Mouse (Mus musculus) cerebellum, adult 9-10 months (tissue): ENCODE measurements around the gene Aox4.
A peak's percentile ranks its signal among the peaks of the same experiment; 100 is the strongest.

Experiments used
- DNase-seq: peaks from one replicate; pipeline ENCODE4 v3.0.0; 2022

Aox4 gene

GRCm38 (mm10) chr1:58210203-58210602, at the start of gene Aox4:
Aox4 (plus strand) TSS chr1:58210397.
- DNase-seq = no peak

- no peak for DNase-seq
Measured at GRCm38 (mm10) chr1:58169893-58170292, 40.3 kb upstream of the Aox4 start.

GRCm38 (mm10) chr1:58188514-58189175, 21.6 kb upstream of the Aox4 start:
- DNase-seq = no peak

- no peak for DNase-seq
Measured at GRCm38 (mm10) chr1:58194317-58194716, 15.9 kb upstream of the Aox4 start.

GRCm38 (mm10) chr1:58194988-58195387, 15.2 kb upstream of the Aox4 start:
- DNase-seq = no peak

GRCm38 (mm10) chr1:58195541-58195940, 14.7 kb upstream of the Aox4 start:
- DNase-seq = no peak

- DNase-seq = no peak
Measured at GRCm38 (mm10) chr1:58197023-58197422, 13.2 kb upstream of the Aox4 start.

- no peak for DNase-seq
Measured at GRCm38 (mm10) chr1:58198386-58198785, 11.8 kb upstream of the Aox4 start.

- DNase-seq = no peak
Measured at GRCm38 (mm10) chr1:58212805-58213204, 2.6 kb downstream of the Aox4 start.

GRCm38 (mm10) chr1:58213838-58214237, 3.6 kb downstream of the Aox4 start:
- DNase-seq = no peak

GRCm38 (mm10) chr1:58215353-58215752, 5.2 kb downstream of the Aox4 start:
- DNase-seq = no peak

GRCm38 (mm10) chr1:58215956-58216532, 5.8 kb downstream of the Aox4 start:
- DNase-seq = no peak

GRCm38 (mm10) chr1:58221070-58221469, 10.9 kb downstream of the Aox4 start:
- DNase-seq = peak; percentile 13

- no peak for DNase-seq
Measured at GRCm38 (mm10) chr1:58221879-58222278, 11.7 kb downstream of the Aox4 start.

- DNase-seq = no peak
Measured at GRCm38 (mm10) chr1:58228086-58228485, 17.9 kb downstream of the Aox4 start.

GRCm38 (mm10) chr1:58228916-58229315, 18.7 kb downstream of the Aox4 start:
- DNase-seq = no peak

- peak; percentile 5 for DNase-seq
Measured at GRCm38 (mm10) chr1:58229774-58230173, 19.6 kb downstream of the Aox4 start.

GRCm38 (mm10) chr1:58230542-58230941, 20.3 kb downstream of the Aox4 start:
- no peak for DNase-seq

GRCm38 (mm10) chr1:58235405-58235804, 25.2 kb downstream of the Aox4 start:
- DNase-seq = no peak

- no peak for DNase-seq
Measured at GRCm38 (mm10) chr1:58237527-58238299, 27.5 kb downstream of the Aox4 start.

GRCm38 (mm10) chr1:58238440-58238839, 28.2 kb downstream of the Aox4 start:
- DNase-seq = no peak

- no peak for DNase-seq
Measured at GRCm38 (mm10) chr1:58238961-58239360, 28.8 kb downstream of the Aox4 start.

- DNase-seq = no peak
Measured at GRCm38 (mm10) chr1:58240347-58240746, 30.1 kb downstream of the Aox4 start.

- no peak for DNase-seq
Measured at GRCm38 (mm10) chr1:58244487-58244886, 34.3 kb downstream of the Aox4 start.
